Mouse (Mus musculus) lung, postnatal 0 days (tissue): Measurements from ENCODE around the gene Gm6583.

Experiments
- CTCF ChIP-seq: IDR thresholded peaks from 2 replicates; pipeline ENCODE4 v1.5.1; 2016; ENCODE audit warnings: antibody characterized with exemption, mild to moderate bottlenecking
- EP300 ChIP-seq: IDR thresholded peaks from 2 replicates; pipeline ENCODE4 v1.6.1; 2016; ENCODE audit warnings: antibody characterized with exemption, mild to moderate bottlenecking, control low read depth

DNA sequence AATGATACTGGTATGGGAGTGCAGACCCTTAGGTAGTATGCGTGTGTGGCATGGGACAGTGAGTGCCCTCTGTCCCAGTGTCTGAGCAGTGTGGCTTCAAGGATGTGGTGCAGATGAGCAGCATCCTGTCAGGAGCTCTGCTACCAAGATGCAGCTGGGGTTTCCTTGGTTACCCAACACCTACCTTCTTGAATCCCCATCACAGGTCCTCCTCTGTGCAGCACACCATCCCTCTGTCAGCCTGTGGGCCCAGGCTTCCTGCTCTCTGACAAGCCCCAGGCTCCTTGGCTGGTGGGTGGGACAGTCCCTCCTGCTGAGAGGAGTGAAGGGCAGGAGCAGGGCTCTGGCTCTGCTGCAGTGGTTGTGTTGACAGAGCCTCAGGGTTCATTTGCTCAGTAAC is 21.5 kb upstream of the Gm6583 start:
- TF ChIP-seq CTCF (no peak), EP300 (no peak)
